Mouse (Mus musculus): ENCODE data around the gene Map2k4. TPM values are rescaled to one million over a fixed set of nuclear protein-coding genes. Genes with fewer than 3 reads are reported as not detected.
A peak's percentile ranks its signal among the peaks of the same experiment; 100 is the strongest.

The Map2k4 gene
- polyA plus RNA-seq, 1 experiment from 2014 or later, result 72.1 TPM

- Histone ChIP-seq H3K4me1 (replicated peaks) (peaks cover 28% of the 10 kb centered on the region), H3K27me3 (no peaks in the 10 kb centered on the region), H3K9ac (replicated peaks) (no peak overlapping the region), H3K4me3 (replicated peaks) (no peak overlapping the region), H3K36me3 (no peaks in the 10 kb centered on the region), H3K4me2 (replicated peaks) (no peak overlapping the region), H3K9me3 (no peaks in the 10 kb centered on the region), H3K27ac (no peak overlapping the region)
- WGBS, result 98% methylated on average over 1 of the region's 1 CpGs
- no peak for ATAC-seq
Observed at GRCm38 (mm10) chr11:65771546-65771945, 16.6 kb downstream of the Map2k4 start.

GRCm38 (mm10) chr11:65769990-65770389, 18.1 kb downstream of the Map2k4 start:
- H3K36me3 ChIP-seq, result no peaks in the 10 kb centered on the region
- H3K27ac ChIP-seq, result no peak overlapping the region
- no peaks in the 10 kb centered on the region for H3K9me3 ChIP-seq
- ATAC-seq, result no peak
- WGBS, result 78% methylated on average over 5 of the region's 5 CpGs
- H3K4me1 ChIP-seq (replicated peaks), result peaks cover 25% of the 10 kb centered on the region
- H3K9ac ChIP-seq (replicated peaks), result no peak overlapping the region
- H3K4me3 ChIP-seq (replicated peaks), result no peak overlapping the region
- no peak overlapping the region for H3K4me2 ChIP-seq (replicated peaks)
- H3K27me3 ChIP-seq, result no peaks in the 10 kb centered on the region

GRCm38 (mm10) chr11:65768445-65768844, 19.7 kb downstream of the Map2k4 start:
- H3K9me3 ChIP-seq, result no peaks in the 10 kb centered on the region
- H3K36me3 ChIP-seq, result no peaks in the 10 kb centered on the region
- no peak for ATAC-seq
- H3K27me3 ChIP-seq, result no peaks in the 10 kb centered on the region
- H3K4me3 ChIP-seq (replicated peaks), result no peak overlapping the region
- H3K9ac ChIP-seq (replicated peaks), result no peak overlapping the region
- no peak overlapping the region for H3K27ac ChIP-seq
- peaks cover 19% of the 10 kb centered on the region for H3K4me1 ChIP-seq (replicated peaks)
- no peak overlapping the region for H3K4me2 ChIP-seq (replicated peaks)

GRCm38 (mm10) chr11:65760912-65761311, 27.2 kb downstream of the Map2k4 start:
- WGBS, result 92% methylated on average over 2 of the region's 2 CpGs
- H3K4me3 ChIP-seq (replicated peaks), result no peak overlapping the region
- no peaks in the 10 kb centered on the region for H3K9me3 ChIP-seq

GRCm38 (mm10) chr11:65759350-65759749, 28.7 kb downstream of the Map2k4 start:
- Histone ChIP-seq H3K9me3 (no peaks in the 10 kb centered on the region), H3K4me2 (replicated peaks) (no peak overlapping the region), H3K4me3 (replicated peaks) (no peak overlapping the region), H3K4me1 (replicated peaks) (no peaks in the 10 kb centered on the region), H3K27ac (no peak overlapping the region), H3K27me3 (no peaks in the 10 kb centered on the region), H3K9ac (replicated peaks) (no peak overlapping the region), H3K36me3 (no peaks in the 10 kb centered on the region)
- no peak for ATAC-seq
- WGBS, result 92% methylated on average over 1 of the region's 1 CpGs

More at GRCm38 (mm10) chr11:65760912-65761311, 27.2 kb downstream of the Map2k4 start:
- Histone ChIP-seq H3K27ac (no peak overlapping the region), H3K36me3 (no peaks in the 10 kb centered on the region), H3K4me2 (replicated peaks) (no peak overlapping the region), H3K9ac (replicated peaks) (no peak overlapping the region), H3K4me1 (replicated peaks) (no peaks in the 10 kb centered on the region), H3K27me3 (no peaks in the 10 kb centered on the region)
- no peak for ATAC-seq

- H3K36me3 ChIP-seq, result no peaks in the 10 kb centered on the region
- H3K4me2 ChIP-seq (replicated peaks), result no peak overlapping the region
- no peaks in the 10 kb centered on the region for H3K4me1 ChIP-seq (replicated peaks)
- H3K9ac ChIP-seq (replicated peaks), result no peak overlapping the region
- ATAC-seq, result no peak
- no peaks in the 10 kb centered on the region for H3K9me3 ChIP-seq
- H3K27ac ChIP-seq, result no peak overlapping the region
- H3K4me3 ChIP-seq (replicated peaks), result no peak overlapping the region
- WGBS, result 95% methylated on average over 4 of the region's 4 CpGs
- H3K27me3 ChIP-seq, result no peaks in the 10 kb centered on the region
Observed at GRCm38 (mm10) chr11:65754161-65754560, 33.9 kb downstream of the Map2k4 start.

- H3K36me3 ChIP-seq, result no peaks in the 10 kb centered on the region
- 96% methylated on average over 2 of the region's 2 CpGs for WGBS
- no peak overlapping the region for H3K4me2 ChIP-seq (replicated peaks)
- H3K4me3 ChIP-seq (replicated peaks), result no peak overlapping the region
- H3K27me3 ChIP-seq, result no peaks in the 10 kb centered on the region
- no peak overlapping the region for H3K9ac ChIP-seq (replicated peaks)
- H3K27ac ChIP-seq, result no peak overlapping the region
- H3K9me3 ChIP-seq, result no peaks in the 10 kb centered on the region
- ATAC-seq, result no peak
- H3K4me1 ChIP-seq (replicated peaks), result no peaks in the 10 kb centered on the region
Observed at GRCm38 (mm10) chr11:65753593-65753992, 34.5 kb downstream of the Map2k4 start.

GRCm38 (mm10) chr11:65750546-65750945, 37.6 kb downstream of the Map2k4 start:
- no peaks in the 10 kb centered on the region for H3K27me3 ChIP-seq
- ATAC-seq, result no peak
- no peak overlapping the region for H3K4me3 ChIP-seq (replicated peaks)
- no peaks in the 10 kb centered on the region for H3K9me3 ChIP-seq
- H3K9ac ChIP-seq (replicated peaks), result no peak overlapping the region
- H3K4me2 ChIP-seq (replicated peaks), result no peak overlapping the region
- no peaks in the 10 kb centered on the region for H3K36me3 ChIP-seq
- no peak overlapping the region for H3K27ac ChIP-seq
- WGBS, result 95% methylated on average over 3 of the region's 3 CpGs
- H3K4me1 ChIP-seq (replicated peaks), result peaks cover 9% of the 10 kb centered on the region

GRCm38 (mm10) chr11:65747433-65747832, 40.7 kb downstream of the Map2k4 start:
- no peak for ATAC-seq
- Histone ChIP-seq H3K27me3 (no peaks in the 10 kb centered on the region), H3K9ac (replicated peaks) (no peak overlapping the region), H3K9me3 (no peaks in the 10 kb centered on the region), H3K27ac (no peak overlapping the region), H3K4me3 (replicated peaks) (no peak overlapping the region), H3K36me3 (no peaks in the 10 kb centered on the region), H3K4me1 (replicated peaks) (peaks cover 11% of the 10 kb centered on the region), H3K4me2 (replicated peaks) (no peak overlapping the region)

- peak overlapping the region; percentile 71 for H3K27ac ChIP-seq
- 0 out of 2 replicates have a peak, but pooled peaks have one; percentile 66 for ATAC-seq
- H3K36me3 ChIP-seq, result no peaks in the 10 kb centered on the region
- no peak overlapping the region for H3K4me2 ChIP-seq (replicated peaks)
- no peak overlapping the region for H3K4me3 ChIP-seq (replicated peaks)
- WGBS, result 73% methylated on average over 8 of the region's 8 CpGs
- no peak overlapping the region for H3K9ac ChIP-seq (replicated peaks)
- H3K4me1 ChIP-seq (replicated peaks), result peaks cover 11% of the 10 kb centered on the region
- H3K9me3 ChIP-seq, result no peaks in the 10 kb centered on the region
- no peaks in the 10 kb centered on the region for H3K27me3 ChIP-seq
Observed at GRCm38 (mm10) chr11:65745707-65746333, 42.3 kb downstream of the Map2k4 start.

- Histone ChIP-seq H3K9me3 (no peaks in the 10 kb centered on the region), H3K27me3 (no peaks in the 10 kb centered on the region), H3K36me3 (no peaks in the 10 kb centered on the region), H3K9ac (replicated peaks) (no peak overlapping the region), H3K4me2 (replicated peaks) (no peak overlapping the region), H3K4me3 (replicated peaks) (no peak overlapping the region), H3K4me1 (replicated peaks) (peaks cover 11% of the 10 kb centered on the region), H3K27ac (no peak overlapping the region)
- WGBS, result 94% methylated on average over 3 of the region's 3 CpGs
- no peak for ATAC-seq
Observed at GRCm38 (mm10) chr11:65743866-65744265, 44.2 kb downstream of the Map2k4 start.

- Histone ChIP-seq H3K27ac (no peak overlapping the region), H3K4me2 (replicated peaks) (no peak overlapping the region), H3K9me3 (no peaks in the 10 kb centered on the region), H3K27me3 (no peaks in the 10 kb centered on the region), H3K4me1 (replicated peaks) (peaks cover 5% of the 10 kb centered on the region), H3K36me3 (no peaks in the 10 kb centered on the region), H3K4me3 (replicated peaks) (no peak overlapping the region), H3K9ac (replicated peaks) (no peak overlapping the region)
- 90% methylated on average over 5 of the region's 5 CpGs for WGBS
- ATAC-seq, result no peak
Observed at GRCm38 (mm10) chr11:65740811-65741210, 47.3 kb downstream of the Map2k4 start.

GRCm38 (mm10) chr11:65740390-65740789, 47.7 kb downstream of the Map2k4 start:
- ATAC-seq, result no peak
- H3K9me3 ChIP-seq, result no peaks in the 10 kb centered on the region
- 94% methylated on average over 2 of the region's 2 CpGs for WGBS

More at GRCm38 (mm10) chr11:65740390-65740789, 47.7 kb downstream of the Map2k4 start:
- no peak overlapping the region for H3K4me3 ChIP-seq (replicated peaks)
- no peaks in the 10 kb centered on the region for H3K27me3 ChIP-seq
- H3K27ac ChIP-seq, result no peak overlapping the region
- H3K36me3 ChIP-seq, result no peaks in the 10 kb centered on the region
- H3K4me1 ChIP-seq (replicated peaks), result peaks cover under 1% of the 10 kb centered on the region; the same call in 1 of the 2 replicates
- no peak overlapping the region for H3K4me2 ChIP-seq (replicated peaks)
- no peak overlapping the region for H3K9ac ChIP-seq (replicated peaks)
